Mouse (Mus musculus) bone marrow macrophage, adult 2 months (primary cell): ENCODE measurements around the gene Pim3.

Experiments
- CTCF ChIP-seq: IDR thresholded peaks from 2 replicates; pipeline ENCODE4 v1.5.1; 2012; ENCODE audit warnings: low read depth, mild to moderate bottlenecking, low read length, moderate library complexity
- POLR2A ChIP-seq: IDR thresholded peaks from 2 replicates; pipeline ENCODE4 v1.6.1; 2012; ENCODE audit warnings: mild to moderate bottlenecking, low read depth, low read length, borderline replicate concordance

GRCm38 (mm10) chr15:88819906-88820303, 42.1 kb upstream of the Pim3 start:
- no peak for TF ChIP-seq CTCF
- no peak for TF ChIP-seq POLR2A
